In the genomic region with DNA sequence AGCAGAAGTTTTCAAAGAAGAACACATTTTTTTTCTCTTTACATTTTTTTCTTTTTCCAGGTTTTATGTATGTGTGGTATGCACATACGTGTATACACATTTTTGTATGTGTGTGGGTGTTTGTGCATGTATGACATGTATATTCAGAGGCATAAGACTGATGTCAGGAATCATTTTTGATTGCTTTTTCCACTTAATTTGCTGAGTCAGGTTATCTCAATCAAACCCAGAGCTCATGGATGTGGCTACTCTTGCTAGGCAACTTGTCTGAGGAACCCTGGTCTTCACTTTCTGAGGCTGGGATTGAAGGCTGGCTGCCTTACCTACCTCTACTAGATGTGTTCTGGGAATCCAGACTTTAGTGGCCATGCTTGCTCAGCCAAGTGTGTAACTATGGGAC, we compare ENCODE assay signal across 14 mouse cellular contexts.
DNase-seq lines count a peak whose midpoint lies in the region.
"Had no signal": no experiment of that assay in that cellular context is flagged by ENCODE, and none has a peak within 500 bp of the region (broad histone marks: within the 10 kb centered on the region; RNA-seq: fewer than 3 reads in every experiment).

No protein-coding gene starts in this region.

- peak; percentile 52 for DNase-seq in heart, adult 11 months
- no peak for DNase-seq in heart, adult 18-20 months
- DNase-seq in thymus, postnatal 14 days: peak; percentile 1
- no peak for DNase-seq in thymus, postnatal 36 days
- DNase-seq in layer of hippocampus, adult 8-10 months (ENCODE audit: low spot score in 2 of 2): no peak
- DNase-seq: adrenal gland, adult 8-10 months; adrenal gland, postnatal 14 days; adrenal gland, postnatal 36 days; cerebellum, adult 11-12 months; cerebellum, adult 2 months; cerebellum, adult 9-10 months; cerebellum, postnatal 10 days; cerebellum, postnatal 25 days; forebrain, postnatal 0 days had no signal

Comparison
In these comparisons a context has a peak if more than half of its experiments do, and no peak if none do; other contexts are left out.
1. DNase-seq: peak in heart, adult 11 months (single experiment) and thymus, postnatal 14 days (single experiment); none in heart, adult 18-20 months (0 of 2), thymus, postnatal 36 days (0 of 2) and layer of hippocampus, adult 8-10 months (0 of 2).